Mouse (Mus musculus): ENCODE measurements at regions not wholly inside any gene's neighbourhood (a gene's known extent, or its start where the extent isn't known, plus 50 kb on each side); places are given as distances from the start of the nearest gene placed in this dataset.

GRCm38 (mm10) chr10:29635828-29636227, 100.2 kb upstream of the Rspo3 start:
- TF ChIP-seq POLR2A (IDR thresholded peaks at IDR 0.05; ENCODE audit: borderline replicate concordance, extremely low read depth, low read depth, low read length) (no peak), CTCF (IDR thresholded peaks at IDR 0.05; ENCODE audit: insufficient read depth, low read length) (no peak)
